11 mouse cellular contexts compared by ENCODE assay signal in the genomic region with DNA sequence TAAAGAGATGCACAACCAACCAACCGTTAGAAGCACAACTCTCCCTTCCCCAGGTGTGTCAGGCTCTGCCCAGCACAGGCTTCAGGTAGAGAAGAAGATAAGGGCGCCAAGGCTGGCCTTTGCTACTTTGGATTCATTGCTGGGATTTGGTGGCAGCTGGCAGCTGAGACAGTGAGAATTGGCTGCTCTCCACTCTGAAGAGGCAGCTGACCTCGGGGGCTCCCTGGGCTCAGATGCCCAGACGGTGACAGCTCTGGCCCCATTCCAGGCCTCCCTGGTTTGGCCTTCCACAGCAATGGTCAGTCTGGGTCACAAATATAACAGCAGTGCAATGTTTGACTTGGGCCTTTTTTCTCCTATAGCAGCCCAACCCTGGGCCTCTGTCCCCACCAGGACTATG.
A peak's percentile ranks its signal among the peaks of the same experiment; 100 is the strongest.
DNase-seq lines count a peak whose midpoint lies in the region; ATAC-seq and TF ChIP-seq lines count a peak whose summit lies in the region.
"Had no signal": no experiment of that assay in that cellular context is flagged by ENCODE, and none has a peak within 500 bp of the region (broad histone marks: within the 10 kb centered on the region; RNA-seq: fewer than 3 reads in every experiment).

No protein-coding gene starts in this region.

- H3K36me3 ChIP-seq in kidney, embryonic 16.5 days (ENCODE audit: insufficient read depth, low read length) = no peaks in the 10 kb centered on the region
- H3K36me3 ChIP-seq: neural tube, embryonic 12.5 days had no signal

- no peak for TF ChIP-seq CTCF in layer of hippocampus, adult 2 months (conservative IDR thresholded peaks at IDR 0.05)

- no peaks in the 10 kb centered on the region for H3K4me1 ChIP-seq in kidney, embryonic 16.5 days (ENCODE audit: insufficient read depth, low read length)
- H3K4me1 ChIP-seq: neural tube, embryonic 12.5 days had no signal

- WGBS in kidney, embryonic 16.5 days = 55% methylated on average over 4 of the region's 4 CpGs

- DNase-seq in kidney, adult 18-20 months = peak; percentile 48
- peak; percentile 74 to 88 for DNase-seq in adrenal gland, adult (ENCODE audit: inconsistent age in 2 of 2, low spot score in 1 of 2)
- peak; percentile 59 for DNase-seq in cerebellum, adult 9-11 months
- peak; percentile 82 for DNase-seq in heart, postnatal 4 days
- no peak for DNase-seq in layer of hippocampus, adult 2 months (ENCODE audit: low spot score in 2 of 2)
- DNase-seq in layer of hippocampus, adult 11-12 months (ENCODE audit: low spot score) = no peak
- DNase-seq: lung, postnatal 36 days had no signal

- no peaks in the 10 kb centered on the region for H3K27me3 ChIP-seq in kidney, embryonic 16.5 days (ENCODE audit: insufficient read depth, low read length)
- H3K27me3 ChIP-seq: CH12.LX; neural tube, embryonic 12.5 days had no signal

- ATAC-seq in kidney, embryonic 16.5 days (ENCODE audit: low FRiP score, low TSS enrichment) = no peak
- no peak for ATAC-seq in erythroblast, adult 5-6 weeks (replicated peaks; ENCODE audit: low FRiP score, poor library complexity, severe bottlenecking)

- H3K4me3 ChIP-seq in kidney, embryonic 16.5 days (ENCODE audit: low read length) = no peak overlapping the region
- H3K4me3 ChIP-seq in layer of hippocampus, adult 2 months = no peak overlapping the region
- H3K4me3 ChIP-seq: neural tube, embryonic 12.5 days had no signal

- no peak overlapping the region for H3K9ac ChIP-seq in kidney, embryonic 16.5 days (replicated peaks; ENCODE audit: low read length)
- H3K9ac ChIP-seq: neural tube, embryonic 12.5 days had no signal

- H3K9me3 ChIP-seq in kidney, embryonic 16.5 days (ENCODE audit: low read length) = no peaks in the 10 kb centered on the region
- H3K9me3 ChIP-seq: neural tube, embryonic 12.5 days had no signal

- no peak overlapping the region for H3K27ac ChIP-seq in kidney, embryonic 16.5 days (ENCODE audit: low read length)
- H3K27ac ChIP-seq in layer of hippocampus, adult 2 months = no peak overlapping the region
- H3K27ac ChIP-seq: neural tube, embryonic 12.5 days had no signal

- H3K4me2 ChIP-seq in kidney, embryonic 16.5 days (replicated peaks; ENCODE audit: low read depth, low read length) = no peak overlapping the region
- H3K4me2 ChIP-seq: neural tube, embryonic 12.5 days had no signal

Comparison
In these comparisons a context has a peak if more than half of its experiments do, and no peak if none do; other contexts are left out.
1. DNase-seq: peak in kidney, adult 18-20 months (single experiment), adrenal gland, adult (2 of 2), cerebellum, adult 9-11 months (single experiment) and heart, postnatal 4 days (single experiment); none in layer of hippocampus, adult 2 months (0 of 2) and layer of hippocampus, adult 11-12 months (single experiment).